Mouse (Mus musculus) CH12.LX (cell line): ENCODE data around the gene Qser1. TPM values are rescaled to one million over a fixed set of nuclear protein-coding genes. Genes with fewer than 3 reads are reported as not detected.
A peak's percentile ranks its signal among the peaks of the same experiment; 100 is the strongest.

Source experiments
- DNase-seq: peaks from one replicate; pipeline ENCODE4 v3.0.0-alpha.2; 2013; ENCODE audit errors: extremely low read depth
- H3K27ac ChIP-seq: 2 replicates; pipeline ENCODE4 v1.5.1; 2012; ENCODE audit warnings: low read depth, mild to moderate bottlenecking, control low read depth, moderate library complexity; ENCODE audit not compliant: insufficient read depth
- H3K27me3 ChIP-seq: replicated peaks from 2 replicates; pipeline ENCODE3; 2012; ENCODE audit warnings: inconsistent platforms
- H3K36me3 ChIP-seq, 2 experiments: replicated peaks in 1 of 2; 2 replicates each; pipeline versions ENCODE3 to v1.6.1; 2012; ENCODE audit warnings: inconsistent platforms in 1 of 2, low read length in 1 of 2, mild to moderate bottlenecking in 1 of 2, mixed read lengths in 1 of 2, moderate library complexity in 1 of 2; ENCODE audit not compliant: control insufficient read depth in 1 of 2, insufficient read depth in 1 of 2
- H3K4me1 ChIP-seq, 2 experiments: 2 replicates each; pipeline ENCODE4 v1.6.1; 2012; ENCODE audit warnings: inconsistent platforms in 1 of 2, moderate library complexity in 1 of 2; ENCODE audit not compliant: insufficient read depth in 2 of 2, control insufficient read depth in 1 of 2
- H3K4me2 ChIP-seq: 2 replicates; pipeline ENCODE4 v1.6.1; 2012; ENCODE audit warnings: low read depth, mild to moderate bottlenecking, control low read depth; ENCODE audit not compliant: poor library complexity, insufficient read depth, severe bottlenecking
- H3K4me3 ChIP-seq, 3 experiments: fragments of 150-350 bp in 1 of 3; sonication (generic) in 1 of 3; replicated peaks in 1 of 3; 2 replicates each; pipeline versions ENCODE3 to v1.5.1; 2011 to 2012; ENCODE audit warnings: low read depth in 2 of 3, low read length in 2 of 3, mild to moderate bottlenecking in 2 of 3, moderate library complexity in 2 of 3, control low read depth in 1 of 3, improper control_type of control experiment in 1 of 3, inconsistent platforms in 1 of 3, mixed read lengths in 1 of 3; ENCODE audit not compliant: poor library complexity in 1 of 3
- H3K79me2 ChIP-seq: replicated peaks from 2 replicates; pipeline ENCODE4 v1.6.1; 2012; ENCODE audit warnings: mild to moderate bottlenecking, moderate library complexity; ENCODE audit not compliant: control insufficient read depth, poor library complexity, insufficient read depth, severe bottlenecking; ENCODE audit errors: extremely low read depth
- H3K9ac ChIP-seq: 2 replicates; pipeline ENCODE4 v1.6.1; 2012; ENCODE audit warnings: low read depth, mild to moderate bottlenecking, control low read depth, moderate library complexity; ENCODE audit not compliant: insufficient read depth
- H3K9me3 ChIP-seq: replicated peaks from 2 replicates; pipeline ENCODE3; 2012; ENCODE audit warnings: low read length, inconsistent platforms, mixed read lengths
- BHLHE40 ChIP-seq: IDR thresholded peaks from 2 replicates; pipeline ENCODE4 v1.6.1; 2011; ENCODE audit warnings: mild to moderate bottlenecking, low read depth, low read length, improper control_type of control experiment
- CHD1 ChIP-seq: IDR thresholded peaks from 2 replicates; pipeline ENCODE4 v1.6.1; 2012; ENCODE audit warnings: low read depth, low read length, improper control_type of control experiment, inconsistent platforms
- CTCF ChIP-seq, 2 experiments: IDR thresholded peaks in 1 of 2; conservative IDR thresholded peaks in 1 of 2; 2 replicates each; pipeline ENCODE4 v1.5.1; 2011 to 2012; ENCODE audit warnings: low read depth in 2 of 2, low read length in 2 of 2, improper control_type of control experiment in 1 of 2, inconsistent platforms in 1 of 2, mild to moderate bottlenecking in 1 of 2, moderate library complexity in 1 of 2
- E2F4 ChIP-seq: IDR thresholded peaks from 2 replicates; pipeline ENCODE4 v1.6.1; 2011; ENCODE audit warnings: low read depth, low read length, improper control_type of control experiment; ENCODE audit not compliant: insufficient replicate concordance
- ELF1 ChIP-seq: IDR thresholded peaks from 2 replicates; pipeline ENCODE4 v1.6.1; 2014; ENCODE audit warnings: low read depth, mild to moderate bottlenecking, inconsistent platforms, low read length, improper control_type of control experiment
- ETS1 ChIP-seq: conservative IDR thresholded peaks from 2 replicates; pipeline ENCODE4 v1.6.1; 2012; ENCODE audit warnings: low read depth, mild to moderate bottlenecking, inconsistent platforms, low read length, improper control_type of control experiment, moderate library complexity
- HCFC1 ChIP-seq: IDR thresholded peaks from 2 replicates; pipeline ENCODE4 v1.6.1; 2012; ENCODE audit warnings: low read depth, mild to moderate bottlenecking, inconsistent platforms, low read length, improper control_type of control experiment
- IRF4 ChIP-seq: IDR thresholded peaks from 2 replicates; pipeline ENCODE4 v1.6.1; 2014; ENCODE audit warnings: low read depth, mild to moderate bottlenecking, inconsistent platforms, low read length, improper control_type of control experiment
- JUN ChIP-seq: IDR thresholded peaks from 2 replicates; pipeline ENCODE4 v1.6.1; 2011; ENCODE audit warnings: low read depth, mild to moderate bottlenecking, low read length, improper control_type of control experiment, moderate library complexity; ENCODE audit not compliant: insufficient read depth
- JUND ChIP-seq: conservative IDR thresholded peaks from 2 replicates; pipeline ENCODE4 v1.6.1; 2011; ENCODE audit warnings: low read depth, low read length, improper control_type of control experiment
- MAX ChIP-seq: IDR thresholded peaks from 2 replicates; pipeline ENCODE4 v1.6.1; 2011; ENCODE audit warnings: low read length, improper control_type of control experiment
- MXI1 ChIP-seq: IDR thresholded peaks from 2 replicates; pipeline ENCODE4 v1.6.1; 2011; ENCODE audit warnings: mild to moderate bottlenecking, low read depth, low read length, improper control_type of control experiment
- MYC ChIP-seq: IDR thresholded peaks from 2 replicates; pipeline ENCODE4 v1.6.1; 2011; ENCODE audit warnings: low read depth, mild to moderate bottlenecking, improper control_type of control experiment, low read length
- NELFE ChIP-seq: IDR thresholded peaks from 2 replicates; pipeline ENCODE4 v1.6.1; 2011; ENCODE audit warnings: low read depth, low read length, improper control_type of control experiment
- NRF1 ChIP-seq: IDR thresholded peaks from 2 replicates; pipeline ENCODE4 v1.6.1; 2014; ENCODE audit warnings: low read depth, mild to moderate bottlenecking, inconsistent platforms, low read length, improper control_type of control experiment, moderate library complexity
- PAX5 ChIP-seq: IDR thresholded peaks from 2 replicates; pipeline ENCODE4 v1.6.1; 2012; ENCODE audit warnings: low read length, inconsistent platforms, mixed read lengths
- POLR2AphosphoS2 ChIP-seq: IDR thresholded peaks from 2 replicates; pipeline ENCODE4 v1.6.1; 2011; ENCODE audit warnings: low read depth, low read length, improper control_type of control experiment
- RAD21 ChIP-seq: IDR thresholded peaks from 2 replicates; pipeline ENCODE4 v1.6.1; 2011; ENCODE audit warnings: low read depth, mild to moderate bottlenecking, low read length, improper control_type of control experiment, moderate library complexity
- SIN3A ChIP-seq: IDR thresholded peaks from 2 replicates; pipeline ENCODE4 v1.6.1; 2012; ENCODE audit warnings: low read length, improper control_type of control experiment, inconsistent platforms
- SMC3 ChIP-seq: IDR thresholded peaks from 2 replicates; pipeline ENCODE4 v1.6.1; 2011; ENCODE audit warnings: low read depth, low read length, improper control_type of control experiment
- TBP ChIP-seq: conservative IDR thresholded peaks from 2 replicates; pipeline ENCODE4 v1.6.1; 2011; ENCODE audit warnings: low read depth, low read length, improper control_type of control experiment
- UBTF ChIP-seq: IDR thresholded peaks from 2 replicates; pipeline ENCODE4 v1.6.1; 2012; ENCODE audit warnings: low read depth, mild to moderate bottlenecking, inconsistent platforms, low read length, improper control_type of control experiment, moderate library complexity
- USF1 ChIP-seq: IDR thresholded peaks from 2 replicates; pipeline ENCODE4 v1.6.1; 2014; ENCODE audit warnings: low read depth, mild to moderate bottlenecking, inconsistent platforms, low read length, improper control_type of control experiment
- USF2 ChIP-seq: conservative IDR thresholded peaks from 2 replicates; pipeline ENCODE4 v1.6.1; 2011; ENCODE audit warnings: low read depth, low read length, improper control_type of control experiment
- ZC3H11A ChIP-seq: IDR thresholded peaks from 2 replicates; pipeline ENCODE4 v1.6.1; 2012; ENCODE audit warnings: low read depth, mild to moderate bottlenecking, inconsistent platforms, low read length, improper control_type of control experiment
- ZKSCAN1 ChIP-seq: IDR thresholded peaks from 2 replicates; pipeline ENCODE4 v1.6.1; 2012; ENCODE audit warnings: low read depth, inconsistent platforms, low read length, improper control_type of control experiment, borderline replicate concordance
- ZMIZ1 ChIP-seq: IDR thresholded peaks from 2 replicates; pipeline ENCODE4 v1.6.1; 2012; ENCODE audit warnings: low read depth, mild to moderate bottlenecking, inconsistent platforms, low read length, improper control_type of control experiment
- ZNF384 ChIP-seq: IDR thresholded peaks from 2 replicates; pipeline ENCODE4 v1.6.1; 2012; ENCODE audit warnings: low read depth, low read length, improper control_type of control experiment, inconsistent platforms
- dilution Hi-C: fragments of 300-500 bp; cut with MboI; formaldehyde crosslinking; loops from 2 replicates; pipeline ENCODE4 v1.14.3; 2020; ENCODE audit warnings: low sequenced_read_pairs; ENCODE audit not compliant: extremely low pct_unique_long_range_greater_than_20kb, extremely low pct_ligation_motif_present
- in situ Hi-C: fragments of 300-500 bp; cut with MboI; formaldehyde crosslinking; loops from 3 replicates; pipeline ENCODE4 v1.14.3; 2019; ENCODE audit warnings: low sequenced_read_pairs, low pct_ligation_motif_present, low pct_unique_long_range_greater_than_20kb, mixed read lengths
- polyA plus RNA-seq: library from polyadenylated mRNA; unstranded; fragments of >175 nt; gene quantifications from 2 replicates; pipeline ENCODE4 v1.2.1, GENCODE M21; 2012; ENCODE audit warnings: low read depth; ENCODE audit not compliant: insufficient read length
- total RNA-seq, 2 experiments: library from RNA; depleted of rRNA; stranded (reverse); fragments of 300-350 nt in 1 of 2; fragments of >200 nt in 1 of 2; gene quantifications; 2 replicates each; pipeline ENCODE4 v1.2.3; 2012 to 2014

The Qser1 gene
- total and polyA plus RNA-seq, 3 experiments, result 3.7 to 10.2 (median 6.8) TPM

GRCm38 (mm10) chr2:104849991-104850359 lies 33.4 kb upstream of the Qser1 start:
- Histone ChIP-seq H3K27me3 (peaks cover 3% of the 10 kb centered on the region), H3K9ac (peak overlapping the region; percentile 22; the same call in 1 of the 2 replicates), H3K4me3 (peak overlapping the region; percentile 81 to 95 (median 83)), H3K4me2 (peak overlapping the region; percentile 59; the same call in 1 of the 2 replicates), H3K9me3 (no peaks in the 10 kb centered on the region), H3K27ac (no peak overlapping the region), H3K79me2 (no peaks in the 10 kb centered on the region), H3K36me3 (peaks cover 3 to 17% of the 10 kb centered on the region in 2 experiments), H3K4me1 (peaks cover 10 to 14% of the 10 kb centered on the region in 2 experiments)
- dilution Hi-C loops, result no loop called here
- TF ChIP-seq POLR2AphosphoS2 (no peak), USF2 (no peak; the same call in 1 of the 2 replicates), JUN (peak; percentile 8; the same call in 1 of the 2 replicates), NRF1 (no peak), NELFE (no peak), IRF4 (0 out of 2 replicates have a peak, but pooled peaks have one; percentile 2), RAD21 (no peak), JUND (no peak; the same call in 1 of the 2 replicates), USF1 (no peak), SIN3A (no peak), ETS1 (peak; percentile 71; the same call in 1 of the 2 replicates), ZKSCAN1 (no peak), CTCF (conservative IDR thresholded peaks at IDR 0.05 in 1 of 2, IDR thresholded peaks at IDR 0.05 in 1 of 2; ENCODE audit: low read depth in 2 of 2, low read length in 2 of 2) (no peak)
- in situ Hi-C loops, result no loop called here
- peak; percentile 65 for DNase-seq

GRCm38 (mm10) chr2:104849276-104849990 lies 32.9 kb upstream of the Qser1 start, which contains the start of gene Prrg4:
Prrg4 (minus strand) TSS chr2:104849876.
- Histone ChIP-seq H3K9ac (peak within 1 kb of the TSS; percentile 86), H3K9me3 (no peaks in the 10 kb centered on the region), H3K36me3 (peaks cover 3 to 19% of the 10 kb centered on the region in 2 experiments), H3K4me2 (peak within 1 kb of the TSS; percentile 59), H3K79me2 (no peaks in the 10 kb centered on the region), H3K4me3 (peak within 1 kb of the TSS; percentile 81 to 95 (median 83)), H3K4me1 (peaks cover 10 to 14% of the 10 kb centered on the region in 2 experiments), H3K27me3 (peaks cover 3% of the 10 kb centered on the region), H3K27ac (peak within 1 kb of the TSS; percentile 93)
- dilution Hi-C loops (no loop called here), in situ Hi-C loops (no loop called here)
- DNase-seq, result peak; percentile 81
- TF ChIP-seq ELF1, result no peak; the same call in 1 of the 2 replicates
- TF ChIP-seq E2F4, result 0 out of 2 replicates have a peak, but pooled peaks have one; percentile 15
- TF ChIP-seq MAX, result peak; percentile 67
- no peak for TF ChIP-seq ZC3H11A
- TF ChIP-seq CTCF (conservative IDR thresholded peaks at IDR 0.05 in 1 of 2, IDR thresholded peaks at IDR 0.05 in 1 of 2; ENCODE audit: low read depth in 2 of 2, low read length in 2 of 2), result peak in 1 of 2 experiments; percentile 63; a peak in 2 of 4 replicates
- TF ChIP-seq RAD21, result peak; percentile 41
- TF ChIP-seq SMC3, result peak; percentile 23; the same call in 1 of the 2 replicates
- no peak for TF ChIP-seq IRF4
- no peak for TF ChIP-seq ZKSCAN1
- no peak for TF ChIP-seq JUN
- TF ChIP-seq TBP, result no peak
- TF ChIP-seq ZNF384, result no peak
- TF ChIP-seq MYC, result 0 out of 2 replicates have a peak, but pooled peaks have one; percentile 63
- no peak for TF ChIP-seq PAX5
- TF ChIP-seq NELFE, result peak; percentile 65
- no peak; the same call in 1 of the 2 replicates for TF ChIP-seq CHD1
- TF ChIP-seq ETS1, result peak; percentile 72
- no peak for TF ChIP-seq USF2
- TF ChIP-seq ZMIZ1, result peak; percentile 54
- TF ChIP-seq MXI1, result peak; percentile 45; the same call in 1 of the 2 replicates
- peak; percentile 37 for TF ChIP-seq HCFC1
- TF ChIP-seq SIN3A, result peak; percentile 65; the same call in 1 of the 2 replicates
- TF ChIP-seq BHLHE40, result peak; percentile 96
- peak; percentile 60 for TF ChIP-seq USF1
- TF ChIP-seq UBTF, result peak; percentile 82; the same call in 1 of the 2 replicates
